Mouse (Mus musculus): Measurements from ENCODE around the gene Chkb. TPM values are rescaled to one million over a fixed set of nuclear protein-coding genes. Genes with fewer than 3 reads are reported as not detected.

Gene Chkb
- polyA plus RNA-seq, 1 experiment from 2014 or later, result 30.4 TPM

- Histone ChIP-seq H3K4me1 (peaks cover 41% of the 10 kb centered on the region), H3K9ac (no peak overlapping the region), H3K9me3 (replicated peaks) (no peaks in the 10 kb centered on the region), H3K36me3 (peaks cover 28% of the 10 kb centered on the region), H3K4me2 (no peak overlapping the region), H3K27ac (no peak overlapping the region), H3K27me3 (replicated peaks) (no peaks in the 10 kb centered on the region), H3K4me3 (no peak overlapping the region)
- ATAC-seq, result no peak
- 85% methylated on average over 10 of the region's 10 CpGs for WGBS (ENCODE audit: insufficient replicate concordance)
Observed at GRCm38 (mm10) chr15:89426716-89427115, 3.0 kb downstream of the Chkb start.

GRCm38 (mm10) chr15:89425711-89426121 is 4.0 kb downstream of the Chkb start, which contains the start of gene Cpt1b:
TSS of gene Cpt1b (minus strand) at chr15:89425863.
- peak within 1 kb of the TSS; percentile 1 for H3K9ac ChIP-seq
- no peaks in the 10 kb centered on the region for H3K27me3 ChIP-seq (replicated peaks)
- ATAC-seq, result no peak
- no peaks in the 10 kb centered on the region for H3K9me3 ChIP-seq (replicated peaks)
- 58% methylated on average over 6 of the region's 6 CpGs for WGBS (ENCODE audit: insufficient replicate concordance)
- H3K27ac ChIP-seq, result peak within 1 kb of the TSS; percentile 25
- H3K36me3 ChIP-seq, result peaks cover 28% of the 10 kb centered on the region
- peak within 1 kb of the TSS; percentile 45 for H3K4me2 ChIP-seq
- peaks cover 32% of the 10 kb centered on the region for H3K4me1 ChIP-seq
- H3K4me3 ChIP-seq, result peak within 1 kb of the TSS; percentile 23

DNA sequence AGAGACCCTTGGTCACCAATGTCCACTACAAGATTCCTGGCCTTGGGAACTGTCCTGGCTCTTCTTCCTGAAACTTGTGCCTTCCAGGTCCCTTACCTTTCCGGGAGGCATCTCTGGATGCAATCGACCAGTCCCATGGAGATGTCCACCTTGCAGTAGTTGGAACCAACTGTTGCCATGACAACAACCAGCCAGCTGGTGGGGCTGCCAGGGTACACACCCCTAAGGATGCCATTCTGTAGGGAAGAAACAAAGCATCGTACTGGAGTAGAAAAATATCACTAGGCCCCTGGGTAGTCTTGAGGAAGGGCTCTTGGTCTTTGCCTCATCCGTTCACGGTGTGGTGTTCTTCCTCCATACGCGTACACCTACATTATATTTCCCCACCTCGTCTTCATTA is 5.1 kb downstream of the Chkb start:
- Histone ChIP-seq H3K9ac (no peak overlapping the region), H3K4me3 (no peak overlapping the region), H3K36me3 (peaks cover 37% of the 10 kb centered on the region), H3K4me2 (no peak overlapping the region), H3K4me1 (peaks cover 26% of the 10 kb centered on the region), H3K27me3 (replicated peaks) (no peaks in the 10 kb centered on the region), H3K27ac (no peak overlapping the region), H3K9me3 (replicated peaks) (no peaks in the 10 kb centered on the region)
- WGBS (ENCODE audit: insufficient replicate concordance), result 74% methylated on average over 8 of the region's 8 CpGs
- ATAC-seq, result no peak

DNA sequence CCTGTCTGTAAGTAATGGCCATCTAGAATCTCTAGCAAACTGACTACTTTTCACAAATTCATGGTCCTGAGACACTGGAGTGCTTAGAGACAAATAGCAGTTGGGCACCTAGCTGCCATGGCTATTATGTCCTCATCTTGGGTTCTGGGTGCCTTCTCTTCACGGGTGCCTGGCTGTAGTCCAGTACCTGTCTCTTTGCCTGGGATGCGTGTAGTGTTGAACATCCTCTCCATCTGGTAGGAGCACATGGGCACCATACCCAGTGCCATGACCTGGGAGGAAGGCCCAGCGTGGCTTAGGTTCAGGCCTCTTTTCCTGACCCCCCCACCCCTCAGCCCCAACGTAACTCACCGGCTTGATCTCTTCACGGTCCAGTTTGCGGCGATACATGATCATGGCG is 7.8 kb downstream of the Chkb start:
- Histone ChIP-seq H3K4me1 (peaks cover 14% of the 10 kb centered on the region), H3K4me3 (no peak overlapping the region), H3K9ac (no peak overlapping the region), H3K4me2 (no peak overlapping the region), H3K27me3 (replicated peaks) (no peaks in the 10 kb centered on the region), H3K36me3 (peaks cover 45% of the 10 kb centered on the region), H3K27ac (no peak overlapping the region), H3K9me3 (replicated peaks) (no peaks in the 10 kb centered on the region)
- WGBS (ENCODE audit: insufficient replicate concordance), result 89% methylated on average over 9 of the region's 9 CpGs
- ATAC-seq, result no peak

GRCm38 (mm10) chr15:89415282-89415681 is 14.4 kb downstream of the Chkb start:
- Histone ChIP-seq H3K27ac (no peak overlapping the region), H3K27me3 (replicated peaks) (no peaks in the 10 kb centered on the region), H3K9ac (no peak overlapping the region), H3K4me3 (no peak overlapping the region), H3K36me3 (peaks cover 29% of the 10 kb centered on the region), H3K9me3 (replicated peaks) (no peaks in the 10 kb centered on the region), H3K4me2 (no peak overlapping the region), H3K4me1 (no peaks in the 10 kb centered on the region)
- ATAC-seq, result no peak
- WGBS (ENCODE audit: insufficient replicate concordance), result 73% methylated on average over 8 of the region's 8 CpGs

DNA sequence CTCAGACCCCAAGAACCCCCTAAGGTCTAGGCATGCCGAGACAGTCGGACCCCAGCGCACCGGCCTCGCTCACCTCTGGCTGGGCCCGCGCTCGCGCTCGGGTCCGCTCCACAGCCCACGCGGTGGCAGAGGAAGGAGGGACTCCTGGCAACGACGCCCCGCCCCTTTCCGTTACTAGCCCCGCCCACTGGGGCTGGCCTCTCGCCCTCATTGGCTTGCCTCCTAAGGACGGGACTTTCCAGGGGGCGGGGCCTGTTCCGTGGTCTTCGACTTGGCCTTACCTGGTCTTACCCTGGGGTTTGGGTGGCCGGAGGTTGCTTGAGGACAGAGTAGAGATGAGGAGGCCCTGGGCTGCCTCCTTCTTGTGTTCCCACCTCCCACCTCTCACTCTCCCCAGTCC is 19.6 kb downstream of the Chkb start, which contains the start of gene Syce3:
Gene Syce3 (minus strand): TSS at position 386 of the 400 bp plus-strand sequence.
- Histone ChIP-seq H3K27ac (no peak within 1 kb of the TSS), H3K9ac (no peak within 1 kb of the TSS), H3K4me3 (no peak within 1 kb of the TSS), H3K4me2 (no peak within 1 kb of the TSS), H3K27me3 (replicated peaks) (no peaks in the 10 kb centered on the region), H3K36me3 (no peaks in the 10 kb centered on the region), H3K9me3 (replicated peaks) (0 out of 2 replicates have a peak, but pooled peaks cover 5% of the 10 kb centered on the region), H3K4me1 (no peaks in the 10 kb centered on the region)
- WGBS (ENCODE audit: insufficient replicate concordance), result 71% methylated on average over 24 of the region's 24 CpGs
- peak; percentile 37 for ATAC-seq

DNA sequence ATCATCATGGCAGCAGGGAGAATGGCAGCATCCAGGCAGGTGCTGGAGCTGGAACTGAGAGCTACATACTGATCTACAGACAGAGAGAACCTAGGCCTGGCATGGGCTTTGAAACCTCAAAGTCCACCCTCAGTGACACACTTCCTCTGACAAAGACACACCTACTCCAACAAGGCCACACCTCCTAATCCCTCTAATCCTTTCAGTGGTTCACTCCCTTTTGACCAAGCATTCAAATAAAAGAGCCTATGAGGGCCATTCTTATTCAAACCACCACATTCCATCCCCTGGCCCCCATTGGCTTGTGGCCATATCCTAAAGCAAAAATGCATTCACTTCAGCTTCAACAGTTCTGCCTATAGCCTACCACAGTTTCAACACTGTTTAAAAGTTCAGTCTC is 23.0 kb downstream of the Chkb start:
- no peaks in the 10 kb centered on the region for H3K27me3 ChIP-seq (replicated peaks)
- H3K27ac ChIP-seq, result no peak overlapping the region
- no peak overlapping the region for H3K9ac ChIP-seq
- no peaks in the 10 kb centered on the region for H3K36me3 ChIP-seq
- no peaks in the 10 kb centered on the region for H3K4me1 ChIP-seq
- H3K9me3 ChIP-seq (replicated peaks), result 0 out of 2 replicates have a peak, but pooled peaks cover 5% of the 10 kb centered on the region
- no peak overlapping the region for H3K4me2 ChIP-seq
- no peak for ATAC-seq
- no peak overlapping the region for H3K4me3 ChIP-seq

- WGBS (ENCODE audit: insufficient replicate concordance), result 59% methylated on average over 10 of the region's 10 CpGs
- ATAC-seq, result no peak
Observed at GRCm38 (mm10) chr15:89404831-89405623, 24.7 kb downstream of the Chkb start.

GRCm38 (mm10) chr15:89402471-89402870 is 27.2 kb downstream of the Chkb start:
- Histone ChIP-seq H3K9ac (no peak overlapping the region), H3K36me3 (no peaks in the 10 kb centered on the region), H3K27ac (no peak overlapping the region), H3K27me3 (replicated peaks) (no peaks in the 10 kb centered on the region), H3K4me1 (no peaks in the 10 kb centered on the region), H3K9me3 (replicated peaks) (no peaks in the 10 kb centered on the region), H3K4me3 (no peak overlapping the region), H3K4me2 (no peak overlapping the region)
- no peak for ATAC-seq
- 73% methylated on average over 1 of the region's 1 CpGs for WGBS (ENCODE audit: insufficient replicate concordance)

More at GRCm38 (mm10) chr15:89404831-89405623, 24.7 kb downstream of the Chkb start:
- Histone ChIP-seq H3K27ac (no peak overlapping the region), H3K9me3 (replicated peaks) (0 out of 2 replicates have a peak, but pooled peaks cover 5% of the 10 kb centered on the region), H3K4me2 (no peak overlapping the region), H3K4me1 (no peaks in the 10 kb centered on the region), H3K9ac (no peak overlapping the region), H3K27me3 (replicated peaks) (no peaks in the 10 kb centered on the region), H3K4me3 (no peak overlapping the region), H3K36me3 (no peaks in the 10 kb centered on the region)

DNA sequence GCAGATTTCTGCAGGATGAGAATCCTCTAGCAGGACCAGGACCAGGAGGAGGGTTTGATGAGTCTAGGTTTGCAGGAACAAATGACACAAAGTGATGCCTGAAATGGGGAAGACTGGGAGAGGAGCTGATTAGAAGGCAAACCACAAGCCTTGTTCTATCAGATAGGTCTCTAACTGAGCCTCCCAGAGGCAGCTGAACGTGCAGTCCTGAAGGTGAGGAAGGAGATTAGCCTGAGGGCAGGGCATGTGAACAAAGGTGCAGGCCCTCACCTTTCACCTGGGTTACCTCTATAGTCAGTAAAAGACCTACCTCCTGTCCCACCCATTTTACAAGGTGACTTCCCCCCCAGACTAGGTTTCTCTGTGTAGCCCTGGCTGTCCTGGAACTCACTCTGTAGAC is 30.0 kb downstream of the Chkb start:
- H3K36me3 ChIP-seq, result no peaks in the 10 kb centered on the region
- no peak overlapping the region for H3K4me2 ChIP-seq
- no peaks in the 10 kb centered on the region for H3K9me3 ChIP-seq (replicated peaks)
- no peak overlapping the region for H3K9ac ChIP-seq
- H3K4me1 ChIP-seq, result no peaks in the 10 kb centered on the region
- no peak for ATAC-seq
- 6% methylated on average over 1 of the region's 1 CpGs for WGBS (ENCODE audit: insufficient replicate concordance)
- H3K27ac ChIP-seq, result no peak overlapping the region
- no peak overlapping the region for H3K4me3 ChIP-seq
- no peaks in the 10 kb centered on the region for H3K27me3 ChIP-seq (replicated peaks)

DNA sequence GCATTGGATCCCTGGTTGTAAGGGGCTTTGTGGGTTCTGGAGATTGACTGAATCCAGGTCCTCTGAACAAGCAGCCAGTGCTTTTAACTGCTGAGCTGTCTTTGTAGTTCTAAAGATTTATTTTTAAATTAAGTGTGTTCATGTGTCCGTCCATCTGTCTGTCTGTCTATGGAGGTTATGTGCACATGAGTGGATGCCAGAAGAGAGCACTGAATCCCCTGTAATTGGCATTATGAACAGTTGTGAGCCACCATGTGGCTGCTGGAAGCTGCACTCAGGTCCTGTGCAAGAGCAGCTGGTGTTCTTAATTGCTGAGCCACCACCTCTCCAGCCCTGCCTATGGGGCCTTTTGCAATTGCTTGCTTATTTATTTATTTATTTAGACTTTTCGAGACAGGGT is 31.6 kb downstream of the Chkb start:
- H3K36me3 ChIP-seq, result no peaks in the 10 kb centered on the region
- H3K27me3 ChIP-seq (replicated peaks), result no peaks in the 10 kb centered on the region
- ATAC-seq, result no peak
- H3K4me3 ChIP-seq, result no peak overlapping the region
- no peaks in the 10 kb centered on the region for H3K9me3 ChIP-seq (replicated peaks)
- 69% methylated on average over 2 of the region's 2 CpGs for WGBS (ENCODE audit: insufficient replicate concordance)
- H3K27ac ChIP-seq, result no peak overlapping the region
- H3K9ac ChIP-seq, result no peak overlapping the region
- H3K4me2 ChIP-seq, result no peak overlapping the region
- H3K4me1 ChIP-seq, result no peaks in the 10 kb centered on the region

GRCm38 (mm10) chr15:89396883-89397282 is 32.8 kb downstream of the Chkb start:
- Histone ChIP-seq H3K36me3 (no peaks in the 10 kb centered on the region), H3K27ac (no peak overlapping the region), H3K9me3 (replicated peaks) (no peaks in the 10 kb centered on the region), H3K4me1 (no peaks in the 10 kb centered on the region), H3K9ac (no peak overlapping the region), H3K4me3 (no peak overlapping the region), H3K27me3 (replicated peaks) (peaks cover 10% of the 10 kb centered on the region; the same call in 1 of the 2 replicates), H3K4me2 (no peak overlapping the region)
- no peak for ATAC-seq
- WGBS (ENCODE audit: insufficient replicate concordance), result 72% methylated on average over 4 of the region's 4 CpGs
